Mouse (Mus musculus): ENCODE measurements around the gene Olfr666. TPM values are rescaled to one million over a fixed set of nuclear protein-coding genes. Genes with fewer than 3 reads are reported as not detected.

Olfr666 gene
- polyA plus RNA-seq, 1 experiment from 2014 or later: not detected

Other genes starting within 250 kb of the Olfr666 start
- gene Olfr658, start 248.6 kb downstream of the Olfr666 start, polyA plus RNA-seq (2015; fragmentation: Nextera tagmentation; extraction: Ambion mirVana): not detected in 2 replicates
- not detected in 2 replicates for gene Olfr659, start 229.2 kb downstream of the Olfr666 start, polyA plus RNA-seq (2015; fragmentation: Nextera tagmentation; extraction: Ambion mirVana)
- gene Olfr661, start 209.5 kb downstream of the Olfr666 start, polyA plus RNA-seq (2015; fragmentation: Nextera tagmentation; extraction: Ambion mirVana): not detected in 2 replicates
- not detected in 2 replicates for gene Usp17le, start 118.5 kb downstream of the Olfr666 start, polyA plus RNA-seq (2015; fragmentation: Nextera tagmentation; extraction: Ambion mirVana)
- not detected in 2 replicates for gene Usp17lb, start 53.3 kb downstream of the Olfr666 start, polyA plus RNA-seq (2015; fragmentation: Nextera tagmentation; extraction: Ambion mirVana)
- not detected in 2 replicates for gene Usp17la, start 38.9 kb downstream of the Olfr666 start, polyA plus RNA-seq (2015; fragmentation: Nextera tagmentation; extraction: Ambion mirVana)
- not detected in 2 replicates for gene Olfr665, start 17.9 kb downstream of the Olfr666 start, polyA plus RNA-seq (2015; fragmentation: Nextera tagmentation; extraction: Ambion mirVana)
- gene Olfr667, start 25.5 kb upstream of the Olfr666 start, polyA plus RNA-seq (2015; fragmentation: Nextera tagmentation; extraction: Ambion mirVana): not detected in 2 replicates
- not detected in 2 replicates for gene Olfr668, start 32.1 kb upstream of the Olfr666 start, polyA plus RNA-seq (2015; fragmentation: Nextera tagmentation; extraction: Ambion mirVana)
- gene Olfr669, start 38.3 kb upstream of the Olfr666 start, polyA plus RNA-seq (2015; fragmentation: Nextera tagmentation; extraction: Ambion mirVana): not detected in 2 replicates
- not detected in 2 replicates for gene Olfr670, start 66.7 kb upstream of the Olfr666 start, polyA plus RNA-seq (2015; fragmentation: Nextera tagmentation; extraction: Ambion mirVana)
- not detected in 2 replicates for gene Olfr671, start 83.2 kb upstream of the Olfr666 start, polyA plus RNA-seq (2015; fragmentation: Nextera tagmentation; extraction: Ambion mirVana)
- not detected in 2 replicates for gene Olfr672, start 106.1 kb upstream of the Olfr666 start, polyA plus RNA-seq (2015; fragmentation: Nextera tagmentation; extraction: Ambion mirVana)
- not detected in 2 replicates for gene Olfr675, start 132.5 kb upstream of the Olfr666 start, polyA plus RNA-seq (2015; fragmentation: Nextera tagmentation; extraction: Ambion mirVana)
- not detected in 2 replicates for gene Olfr676, start 136.7 kb upstream of the Olfr666 start, polyA plus RNA-seq (2015; fragmentation: Nextera tagmentation; extraction: Ambion mirVana)
- gene Olfr677, start 155.4 kb upstream of the Olfr666 start, polyA plus RNA-seq (2015; fragmentation: Nextera tagmentation; extraction: Ambion mirVana): not detected in 2 replicates
- gene Olfr678, start 168.5 kb upstream of the Olfr666 start, polyA plus RNA-seq (2015; fragmentation: Nextera tagmentation; extraction: Ambion mirVana): not detected in 2 replicates
- gene Olfr679, start 185.3 kb upstream of the Olfr666 start, polyA plus RNA-seq (2015; fragmentation: Nextera tagmentation; extraction: Ambion mirVana): not detected in 2 replicates
- gene Olfr680-ps1, start 196.9 kb upstream of the Olfr666 start, polyA plus RNA-seq (2015; fragmentation: Nextera tagmentation; extraction: Ambion mirVana): not detected in 2 replicates
- gene Olfr681, start 220.9 kb upstream of the Olfr666 start, polyA plus RNA-seq (2015; fragmentation: Nextera tagmentation; extraction: Ambion mirVana): not detected in 2 replicates

All from limb, embryonic 15.5 days (tissue).